Mouse (Mus musculus): ENCODE results near the gene Pacsin2.
A peak's percentile ranks its signal among the peaks of the same experiment; 100 is the strongest.

The Pacsin2 gene

GRCm38 (mm10) chr15:83497299-83497698 is 32.9 kb upstream of the Pacsin2 start:
- peaks cover 35% of the 10 kb centered on the region for H3K36me3 ChIP-seq (ENCODE audit: insufficient read depth, low read length)

GRCm38 (mm10) chr15:83495787-83496367 is 31.5 kb upstream of the Pacsin2 start:
- H3K4me1 ChIP-seq (replicated peaks; ENCODE audit: low read depth, low read length), result peaks cover 55% of the 10 kb centered on the region
- no peaks in the 10 kb centered on the region for H3K27me3 ChIP-seq (ENCODE audit: insufficient read depth, low read length)
- peak overlapping the region; percentile 60 for H3K4me3 ChIP-seq (replicated peaks; ENCODE audit: low read length)
- TF ChIP-seq POU5F1 (IDR thresholded peaks at IDR 0.05; ENCODE audit: borderline replicate concordance, low read length) (no peak), NANOG (IDR thresholded peaks at IDR 0.05; ENCODE audit: borderline replicate concordance, low read length) (no peak), CTCF (conservative IDR thresholded peaks at IDR 0.05; ENCODE audit: low read length) (no peak)
- H3K9me3 ChIP-seq (ENCODE audit: low read length), result no peaks in the 10 kb centered on the region
- H3K36me3 ChIP-seq (ENCODE audit: insufficient read depth, low read length), result peaks cover 41% of the 10 kb centered on the region

More at GRCm38 (mm10) chr15:83497299-83497698, 32.9 kb upstream of the Pacsin2 start:
- TF ChIP-seq CTCF (conservative IDR thresholded peaks at IDR 0.05; ENCODE audit: low read length) (peak; percentile 66), POU5F1 (IDR thresholded peaks at IDR 0.05; ENCODE audit: borderline replicate concordance, low read length) (no peak)
- Histone ChIP-seq H3K4me1 (replicated peaks; ENCODE audit: low read depth, low read length) (peaks cover 49% of the 10 kb centered on the region), H3K9me3 (ENCODE audit: low read length) (no peaks in the 10 kb centered on the region), H3K4me3 (replicated peaks; ENCODE audit: low read length) (no peak overlapping the region), H3K27me3 (ENCODE audit: insufficient read depth, low read length) (no peaks in the 10 kb centered on the region)

- Histone ChIP-seq H3K4me3 (replicated peaks; ENCODE audit: low read length) (no peak overlapping the region), H3K4me1 (replicated peaks; ENCODE audit: low read depth, low read length) (peaks cover 55% of the 10 kb centered on the region), H3K27me3 (ENCODE audit: insufficient read depth, low read length) (no peaks in the 10 kb centered on the region), H3K9me3 (ENCODE audit: low read length) (no peaks in the 10 kb centered on the region), H3K36me3 (ENCODE audit: insufficient read depth, low read length) (peaks cover 41% of the 10 kb centered on the region)
- TF ChIP-seq CTCF (conservative IDR thresholded peaks at IDR 0.05; ENCODE audit: low read length), result no peak
- no peak for TF ChIP-seq POU5F1 (IDR thresholded peaks at IDR 0.05; ENCODE audit: borderline replicate concordance, low read length)
- no peak for TF ChIP-seq NANOG (IDR thresholded peaks at IDR 0.05; ENCODE audit: borderline replicate concordance, low read length)
Measured at GRCm38 (mm10) chr15:83495195-83495594, 30.8 kb upstream of the Pacsin2 start.

- peaks cover 40% of the 10 kb centered on the region for H3K36me3 ChIP-seq (ENCODE audit: insufficient read depth, low read length)
- no peaks in the 10 kb centered on the region for H3K9me3 ChIP-seq (ENCODE audit: low read length)
- no peak for TF ChIP-seq NANOG (IDR thresholded peaks at IDR 0.05; ENCODE audit: borderline replicate concordance, low read length)
- no peak for TF ChIP-seq POU5F1 (IDR thresholded peaks at IDR 0.05; ENCODE audit: borderline replicate concordance, low read length)
- no peak for TF ChIP-seq CTCF (conservative IDR thresholded peaks at IDR 0.05; ENCODE audit: low read length)
- H3K27me3 ChIP-seq (ENCODE audit: insufficient read depth, low read length), result no peaks in the 10 kb centered on the region
- H3K4me3 ChIP-seq (replicated peaks; ENCODE audit: low read length), result no peak overlapping the region
- peaks cover 50% of the 10 kb centered on the region for H3K4me1 ChIP-seq (replicated peaks; ENCODE audit: low read depth, low read length)
Measured at GRCm38 (mm10) chr15:83494572-83494920, 30.1 kb upstream of the Pacsin2 start.

- peaks cover 36% of the 10 kb centered on the region for H3K36me3 ChIP-seq (ENCODE audit: insufficient read depth, low read length)
- no peaks in the 10 kb centered on the region for H3K9me3 ChIP-seq (ENCODE audit: low read length)
- H3K27me3 ChIP-seq (ENCODE audit: insufficient read depth, low read length), result no peaks in the 10 kb centered on the region
- peaks cover 54% of the 10 kb centered on the region for H3K4me1 ChIP-seq (replicated peaks; ENCODE audit: low read depth, low read length)
- no peak for TF ChIP-seq CTCF (conservative IDR thresholded peaks at IDR 0.05; ENCODE audit: low read length)
- no peak for TF ChIP-seq POU5F1 (IDR thresholded peaks at IDR 0.05; ENCODE audit: borderline replicate concordance, low read length)
- TF ChIP-seq NANOG (IDR thresholded peaks at IDR 0.05; ENCODE audit: borderline replicate concordance, low read length), result no peak
- no peak overlapping the region for H3K4me3 ChIP-seq (replicated peaks; ENCODE audit: low read length)
Measured at GRCm38 (mm10) chr15:83493856-83494571, 29.6 kb upstream of the Pacsin2 start.

GRCm38 (mm10) chr15:83491891-83492290 is 27.5 kb upstream of the Pacsin2 start:
- Histone ChIP-seq H3K4me3 (replicated peaks; ENCODE audit: low read length) (no peak overlapping the region), H3K9me3 (ENCODE audit: low read length) (no peaks in the 10 kb centered on the region), H3K36me3 (ENCODE audit: insufficient read depth, low read length) (peaks cover 25% of the 10 kb centered on the region), H3K27me3 (ENCODE audit: insufficient read depth, low read length) (no peaks in the 10 kb centered on the region), H3K4me1 (replicated peaks; ENCODE audit: low read depth, low read length) (peaks cover 69% of the 10 kb centered on the region)
- no peak for TF ChIP-seq NANOG (IDR thresholded peaks at IDR 0.05; ENCODE audit: borderline replicate concordance, low read length)
- TF ChIP-seq CTCF (conservative IDR thresholded peaks at IDR 0.05; ENCODE audit: low read length), result no peak
- TF ChIP-seq POU5F1 (IDR thresholded peaks at IDR 0.05; ENCODE audit: borderline replicate concordance, low read length), result no peak

GRCm38 (mm10) chr15:83489471-83489870 is 25.1 kb upstream of the Pacsin2 start:
- Histone ChIP-seq H3K27me3 (ENCODE audit: insufficient read depth, low read length) (no peaks in the 10 kb centered on the region), H3K36me3 (ENCODE audit: insufficient read depth, low read length) (peaks cover 18% of the 10 kb centered on the region), H3K4me3 (replicated peaks; ENCODE audit: low read length) (peak overlapping the region; percentile 49; the same call in 1 of the 2 replicates), H3K4me1 (replicated peaks; ENCODE audit: low read depth, low read length) (peaks cover 49% of the 10 kb centered on the region), H3K9me3 (ENCODE audit: low read length) (no peaks in the 10 kb centered on the region)
- TF ChIP-seq CTCF (conservative IDR thresholded peaks at IDR 0.05; ENCODE audit: low read length), result no peak
- TF ChIP-seq POU5F1 (IDR thresholded peaks at IDR 0.05; ENCODE audit: borderline replicate concordance, low read length), result no peak
- no peak for TF ChIP-seq NANOG (IDR thresholded peaks at IDR 0.05; ENCODE audit: borderline replicate concordance, low read length)

GRCm38 (mm10) chr15:83487477-83488115 is 23.2 kb upstream of the Pacsin2 start:
- TF ChIP-seq CTCF (conservative IDR thresholded peaks at IDR 0.05; ENCODE audit: low read length), result no peak
- no peak for TF ChIP-seq NANOG (IDR thresholded peaks at IDR 0.05; ENCODE audit: borderline replicate concordance, low read length)
- TF ChIP-seq POU5F1 (IDR thresholded peaks at IDR 0.05; ENCODE audit: borderline replicate concordance, low read length), result no peak
- peaks cover 9% of the 10 kb centered on the region; the same call in 1 of the 2 replicates for H3K36me3 ChIP-seq (ENCODE audit: insufficient read depth, low read length)
- H3K9me3 ChIP-seq (ENCODE audit: low read length), result no peaks in the 10 kb centered on the region
- peaks cover 53% of the 10 kb centered on the region for H3K4me1 ChIP-seq (replicated peaks; ENCODE audit: low read depth, low read length)
- H3K4me3 ChIP-seq (replicated peaks; ENCODE audit: low read length), result no peak overlapping the region
- H3K27me3 ChIP-seq (ENCODE audit: insufficient read depth, low read length), result no peaks in the 10 kb centered on the region

All from E14TG2a.4 (cell line).